Mouse (Mus musculus) kidney, adult 2 months (tissue): ENCODE data around the gene Pcgf5.

Experiments used
- CTCF ChIP-seq: fragments of 200-500 bp; conservative IDR thresholded peaks from 2 replicates; pipeline ENCODE4 v1.5.1; 2011; ENCODE audit warnings: low read depth, mild to moderate bottlenecking, control low read depth, low read length, moderate library complexity, mixed read lengths; ENCODE audit not compliant: insufficient read depth, insufficient read length
- POLR2A ChIP-seq: fragments of 200-500 bp; IDR thresholded peaks from one replicate; pipeline ENCODE4 v1.6.1; 2011; ENCODE audit warnings: low read depth, low read length, control low read depth

- peak; percentile 9 for TF ChIP-seq POLR2A
- TF ChIP-seq CTCF = no peak
Observed at GRCm38 (mm10) chr19:36347831-36348160, 313 bp upstream of the Pcgf5 start.
